Mouse (Mus musculus): ENCODE measurements around the gene Slc25a54. TPM values are rescaled to one million over a fixed set of nuclear protein-coding genes. Genes with fewer than 3 reads are reported as not detected.

The Slc25a54 gene
- polyA plus RNA-seq, 1 experiment from 2014 or later: not detected

Small RNAs within 50 kb of the gene (microRNA-seq; reads per million reads assigned to microRNA genes)
- not detected for gene Gm44384

Other genes starting within 250 kb of the Slc25a54 start
- gene Stxbp3, start 239.9 kb upstream of the Slc25a54 start, polyA plus RNA-seq (2016; fragmentation: Nextera tagmentation; extraction: Ambion mirVana): 23.1 and 23.3 TPM in 2 replicates
- gene Fndc7, start 190.5 kb upstream of the Slc25a54 start, polyA plus RNA-seq (2016; fragmentation: Nextera tagmentation; extraction: Ambion mirVana): 0.08 TPM in 1 of 2 replicates, not detected in the other
- 77.9 and 89.5 TPM in 2 replicates for gene Prpf38b, start 168.7 kb upstream of the Slc25a54 start, polyA plus RNA-seq (2016; fragmentation: Nextera tagmentation; extraction: Ambion mirVana)
- gene Henmt1, start 140.6 kb upstream of the Slc25a54 start, polyA plus RNA-seq (2016; fragmentation: Nextera tagmentation; extraction: Ambion mirVana): 0.78 and 0.86 TPM in 2 replicates
- not detected in 2 replicates for gene Gm9857, start 140.0 kb upstream of the Slc25a54 start, polyA plus RNA-seq (2016; fragmentation: Nextera tagmentation; extraction: Ambion mirVana)
- 11.7 and 12.0 TPM in 2 replicates for gene Fam102b, start 52.9 kb upstream of the Slc25a54 start, polyA plus RNA-seq (2016; fragmentation: Nextera tagmentation; extraction: Ambion mirVana)
- gene Slc25a24, start 42.7 kb downstream of the Slc25a54 start, polyA plus RNA-seq (2016; fragmentation: Nextera tagmentation; extraction: Ambion mirVana): 23.5 and 28.2 TPM in 2 replicates